Comparison of ENCODE assay signal across 10 mouse cellular contexts in genomic region chr2:59529574-59530080, GRCm38 (mm10). TPM values are rescaled to one million over a fixed set of nuclear protein-coding genes. Genes with fewer than 3 reads are reported as not detected.
A peak's percentile ranks its signal among the peaks of the same experiment; 100 is the strongest.
DNase-seq lines count a peak whose midpoint lies in the region; ATAC-seq and TF ChIP-seq lines count a peak whose summit lies in the region.
"Had no signal": no experiment of that assay in that cellular context is flagged by ENCODE, and none has a peak within 500 bp of the region (broad histone marks: within the 10 kb centered on the region; RNA-seq: fewer than 3 reads in every experiment).

No protein-coding gene starts in this region.

- in situ Hi-C loops in Patski (cut with MboI; ENCODE audit: low pct_unique_long_range_greater_than_20kb) = loop anchor here (10.0 kb wide), 1 partner anchor 885 kb away; no protein-coding TSS in a partner anchor

- ATAC-seq in Patski = peak; percentile 36
- ATAC-seq in megakaryocyte progenitor cell, adult 5-6 weeks (replicated peaks; ENCODE audit: poor library complexity) = peak; percentile 37; the same call in 1 of the 2 replicates
- no peak for ATAC-seq in erythroblast, adult 5-6 weeks (replicated peaks; ENCODE audit: low FRiP score, poor library complexity, severe bottlenecking)

- no peak for TF ChIP-seq CTCF in Patski (IDR thresholded peaks at IDR 0.05)

- no peak for DNase-seq in Patski (ENCODE audit: low read depth, low spot score)
- peak; percentile 65 for DNase-seq in embryo, embryonic 10.5 days (ENCODE audit: low spot score)
- peak; percentile 69 for DNase-seq in kidney, adult 11 months
- no peak for DNase-seq in ovary, postnatal 10 days (ENCODE audit: low spot score)
- no peak for DNase-seq in cerebellum, postnatal 10 days
- DNase-seq: heart, adult 11 months had no signal

- H3K27me3 ChIP-seq in Patski = no peaks in the 10 kb centered on the region

- POLR2A ChIA-PET in Patski (lab: Charles Lee) = no interaction called here

- CTCF ChIA-PET in Patski (lab: Charles Lee) = interaction anchor here (1.2 kb wide), 1 partner anchor 362 kb away, joined by 4 read pairs; no protein-coding TSS in a partner anchor

RNA-seq across cellular contexts. Expression of gene Dapl1, which starts 45.2 kb away (rescaled TPM):
- polyA plus RNA-seq in Patski (2021) = not detected
- not detected in 2 replicates for total RNA-seq in megakaryocyte progenitor cell, adult 5-6 weeks (2015)
- total RNA-seq in megakaryocyte progenitor cell, adult 5-6 weeks (2017) = not detected in 2 replicates
- total RNA-seq in erythroblast, adult 5-6 weeks (2015; ENCODE audit: low replicate concordance) = not detected in 2 replicates
- total RNA-seq in erythroblast, adult 5-6 weeks (2017; ENCODE audit: low replicate concordance) = not detected in 2 replicates
- total RNA-seq: liver, adult 2 months had no signal
- polyA plus RNA-seq: liver, adult 2 months; myocyte had no signal

Comparison
In these comparisons a context has a peak if more than half of its experiments do, and no peak if none do; other contexts are left out.
1. DNase-seq: peak in embryo, embryonic 10.5 days (single experiment) and kidney, adult 11 months (single experiment); none in Patski (single experiment), ovary, postnatal 10 days (single experiment) and cerebellum, postnatal 10 days (0 of 2).